Mouse (Mus musculus): ENCODE data around the gene Calm3. TPM values are rescaled to one million over a fixed set of nuclear protein-coding genes. Genes with fewer than 3 reads are reported as not detected.

Gene Calm3
- total and polyA plus RNA-seq, 2 experiments from 2014 or later, result 107 to 342 TPM

- H3K9ac ChIP-seq (replicated peaks; ENCODE audit: low read depth, low read length), result 0 out of 2 replicates have a peak overlapping the region, but pooled peaks have one; percentile 10
- 67% methylated on average over 13 of the region's 13 CpGs for WGBS
- no peak overlapping the region for H3K27ac ChIP-seq (ENCODE audit: low read depth)
- H3K4me2 ChIP-seq (ENCODE audit: low read depth, low read length), result no peak overlapping the region
- DNase-seq (ENCODE audit: low spot score), result no peak
- no peaks in the 10 kb centered on the region for H3K9me3 ChIP-seq (replicated peaks; ENCODE audit: control insufficient read depth, low read length)
- H3K36me3 ChIP-seq (replicated peaks; ENCODE audit: control insufficient read depth, insufficient read depth, low read length), result peaks cover 56% of the 10 kb centered on the region
- peaks cover 45% of the 10 kb centered on the region for H3K4me1 ChIP-seq (ENCODE audit: control insufficient read depth, insufficient read depth)
- no peaks in the 10 kb centered on the region for H3K27me3 ChIP-seq (ENCODE audit: control insufficient read depth, insufficient read depth, low read length)
- no peak for ATAC-seq (ENCODE audit: insufficient read depth, low read depth)
- no peak overlapping the region for H3K4me3 ChIP-seq (ENCODE audit: low read depth, low read length)
- no peak for TF ChIP-seq EP300 (IDR thresholded peaks at IDR 0.05; ENCODE audit: low read depth)
- TF ChIP-seq CTCF (IDR thresholded peaks at IDR 0.05; ENCODE audit: low read depth), result no peak
Observed at GRCm38 (mm10) chr7:16919395-16920149, 4.3 kb downstream of the Calm3 start.

- 76% methylated on average over 3 of the region's 3 CpGs for WGBS
- no peak overlapping the region for H3K9ac ChIP-seq (replicated peaks; ENCODE audit: low read depth, low read length)
- no peak overlapping the region for H3K27ac ChIP-seq (ENCODE audit: low read depth)
- H3K27me3 ChIP-seq (ENCODE audit: control insufficient read depth, insufficient read depth, low read length), result no peaks in the 10 kb centered on the region
- peaks cover 61% of the 10 kb centered on the region for H3K36me3 ChIP-seq (replicated peaks; ENCODE audit: control insufficient read depth, insufficient read depth, low read length)
- ATAC-seq (ENCODE audit: insufficient read depth, low read depth), result no peak
- DNase-seq (ENCODE audit: low spot score), result no peak
- TF ChIP-seq CTCF (IDR thresholded peaks at IDR 0.05; ENCODE audit: low read depth) (no peak), EP300 (IDR thresholded peaks at IDR 0.05; ENCODE audit: low read depth) (no peak)
- H3K4me3 ChIP-seq (ENCODE audit: low read depth, low read length), result no peak overlapping the region
- H3K9me3 ChIP-seq (replicated peaks; ENCODE audit: control insufficient read depth, low read length), result no peaks in the 10 kb centered on the region
- H3K4me1 ChIP-seq (ENCODE audit: control insufficient read depth, insufficient read depth), result peaks cover 45% of the 10 kb centered on the region
- H3K4me2 ChIP-seq (ENCODE audit: low read depth, low read length), result no peak overlapping the region
Observed at GRCm38 (mm10) chr7:16918670-16919069, 5.2 kb downstream of the Calm3 start.

GRCm38 (mm10) chr7:16918014-16918413, 5.9 kb downstream of the Calm3 start:
- 82% methylated on average over 9 of the region's 9 CpGs for WGBS
- H3K4me1 ChIP-seq (ENCODE audit: control insufficient read depth, insufficient read depth), result peaks cover 42% of the 10 kb centered on the region

GRCm38 (mm10) chr7:16917447-16917846, 6.5 kb downstream of the Calm3 start:
- H3K27ac ChIP-seq (ENCODE audit: low read depth), result no peak overlapping the region

More at GRCm38 (mm10) chr7:16918014-16918413, 5.9 kb downstream of the Calm3 start:
- peaks cover 61% of the 10 kb centered on the region for H3K36me3 ChIP-seq (replicated peaks; ENCODE audit: control insufficient read depth, insufficient read depth, low read length)
- ATAC-seq (ENCODE audit: insufficient read depth, low read depth), result no peak
- H3K4me2 ChIP-seq (ENCODE audit: low read depth, low read length), result no peak overlapping the region
- no peaks in the 10 kb centered on the region for H3K9me3 ChIP-seq (replicated peaks; ENCODE audit: control insufficient read depth, low read length)
- H3K4me3 ChIP-seq (ENCODE audit: low read depth, low read length), result no peak overlapping the region
- DNase-seq (ENCODE audit: low spot score), result no peak
- no peak overlapping the region for H3K27ac ChIP-seq (ENCODE audit: low read depth)
- H3K9ac ChIP-seq (replicated peaks; ENCODE audit: low read depth, low read length), result no peak overlapping the region
- TF ChIP-seq EP300 (IDR thresholded peaks at IDR 0.05; ENCODE audit: low read depth), result no peak
- no peak for TF ChIP-seq CTCF (IDR thresholded peaks at IDR 0.05; ENCODE audit: low read depth)
- H3K27me3 ChIP-seq (ENCODE audit: control insufficient read depth, insufficient read depth, low read length), result no peaks in the 10 kb centered on the region

GRCm38 (mm10) chr7:16916342-16917265, 7.3 kb downstream of the Calm3 start:
- no peak for ATAC-seq (ENCODE audit: insufficient read depth, low read depth)
- Histone ChIP-seq H3K4me3 (ENCODE audit: low read depth, low read length) (no peak overlapping the region), H3K27me3 (ENCODE audit: control insufficient read depth, insufficient read depth, low read length) (no peaks in the 10 kb centered on the region), H3K9me3 (replicated peaks; ENCODE audit: control insufficient read depth, low read length) (no peaks in the 10 kb centered on the region), H3K36me3 (replicated peaks; ENCODE audit: control insufficient read depth, insufficient read depth, low read length) (peaks cover 61% of the 10 kb centered on the region), H3K27ac (ENCODE audit: low read depth) (no peak overlapping the region), H3K9ac (replicated peaks; ENCODE audit: low read depth, low read length) (no peak overlapping the region), H3K4me2 (ENCODE audit: low read depth, low read length) (no peak overlapping the region), H3K4me1 (ENCODE audit: control insufficient read depth, insufficient read depth) (peaks cover 28% of the 10 kb centered on the region)
- no peak for DNase-seq (ENCODE audit: low spot score)
- 52% methylated on average over 30 of the region's 30 CpGs for WGBS
- TF ChIP-seq EP300 (IDR thresholded peaks at IDR 0.05; ENCODE audit: low read depth), result no peak
- TF ChIP-seq CTCF (IDR thresholded peaks at IDR 0.05; ENCODE audit: low read depth), result no peak

More at GRCm38 (mm10) chr7:16917447-16917846, 6.5 kb downstream of the Calm3 start:
- Histone ChIP-seq H3K4me1 (ENCODE audit: control insufficient read depth, insufficient read depth) (peaks cover 36% of the 10 kb centered on the region), H3K9ac (replicated peaks; ENCODE audit: low read depth, low read length) (no peak overlapping the region), H3K36me3 (replicated peaks; ENCODE audit: control insufficient read depth, insufficient read depth, low read length) (peaks cover 61% of the 10 kb centered on the region), H3K4me2 (ENCODE audit: low read depth, low read length) (no peak overlapping the region), H3K27me3 (ENCODE audit: control insufficient read depth, insufficient read depth, low read length) (no peaks in the 10 kb centered on the region), H3K9me3 (replicated peaks; ENCODE audit: control insufficient read depth, low read length) (no peaks in the 10 kb centered on the region), H3K4me3 (ENCODE audit: low read depth, low read length) (no peak overlapping the region)
- ATAC-seq (ENCODE audit: insufficient read depth, low read depth) (no peak), DNase-seq (ENCODE audit: low spot score) (no peak)
- TF ChIP-seq CTCF (IDR thresholded peaks at IDR 0.05; ENCODE audit: low read depth) (no peak), EP300 (IDR thresholded peaks at IDR 0.05; ENCODE audit: low read depth) (no peak)
- WGBS, result 79% methylated on average over 11 of the region's 11 CpGs

Data from heart, postnatal 0 days (tissue).